In the genomic region with DNA sequence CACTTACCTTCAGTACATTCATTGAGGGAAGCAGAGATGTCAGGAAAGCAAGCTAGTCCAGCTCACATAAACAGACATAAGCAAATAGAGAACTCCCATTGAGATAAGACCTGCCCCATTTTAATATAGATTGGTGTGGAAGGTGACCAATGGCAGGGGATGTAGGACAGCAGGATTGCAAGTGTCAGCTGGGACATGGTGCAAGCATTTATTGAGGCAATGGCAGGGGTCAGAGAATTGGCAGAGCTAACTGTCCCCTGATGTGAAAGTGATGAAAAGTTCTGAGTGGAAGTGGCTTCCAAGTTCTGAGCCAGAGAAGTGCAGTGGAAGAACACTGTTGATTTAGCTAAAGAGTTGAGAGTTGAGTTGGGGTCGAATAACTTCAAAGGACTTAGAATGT, we compare ENCODE assay signal across 8 mouse cellular contexts. TPM values are rescaled to one million over a fixed set of nuclear protein-coding genes. Genes with fewer than 3 reads are reported as not detected.
DNase-seq lines count a peak whose midpoint lies in the region; ATAC-seq lines count a peak whose summit lies in the region.

A gene (minus strand): TSS at position 105 of the 400 bp plus-strand sequence.

- 90% methylated on average over 1 of the region's 1 CpGs for WGBS in neural tube, embryonic 11.5 days
- 71% methylated on average over 1 of the region's 1 CpGs for WGBS in embryonic facial prominence, embryonic 14.5 days
- WGBS in heart, embryonic 16.5 days = 72% methylated on average over 1 of the region's 1 CpGs
- WGBS in stomach, embryonic 15.5 days = 68% methylated on average over 1 of the region's 1 CpGs

- ATAC-seq in neural tube, embryonic 11.5 days (ENCODE audit: insufficient read depth, low FRiP score, low TSS enrichment) = no peak
- no peak for ATAC-seq in embryonic facial prominence, embryonic 14.5 days (ENCODE audit: low read depth)
- ATAC-seq in heart, embryonic 16.5 days (replicated peaks; ENCODE audit: extremely low read depth, insufficient read depth, low FRiP score) = no peak
- ATAC-seq in stomach, embryonic 15.5 days (ENCODE audit: insufficient read depth, low FRiP score, low read depth) = no peak

- H3K9me3 ChIP-seq in neural tube, embryonic 11.5 days (ENCODE audit: control insufficient read depth, low read length) = no peaks in the 10 kb centered on the region
- no peaks in the 10 kb centered on the region for H3K9me3 ChIP-seq in embryonic facial prominence, embryonic 14.5 days (ENCODE audit: control insufficient read depth, low read length)
- H3K9me3 ChIP-seq in heart, embryonic 16.5 days (replicated peaks; ENCODE audit: control insufficient read depth, low read length) = no peaks in the 10 kb centered on the region
- H3K9me3 ChIP-seq in stomach, embryonic 15.5 days = no peaks in the 10 kb centered on the region

- no peak within 1 kb of the TSS for H3K27ac ChIP-seq in neural tube, embryonic 11.5 days (ENCODE audit: low read depth, low read length)
- no peak within 1 kb of the TSS for H3K27ac ChIP-seq in embryonic facial prominence, embryonic 14.5 days (replicated peaks; ENCODE audit: low read depth, low read length)
- H3K27ac ChIP-seq in heart, embryonic 16.5 days (ENCODE audit: low read length) = no peak within 1 kb of the TSS
- H3K27ac ChIP-seq in stomach, embryonic 15.5 days = no peak within 1 kb of the TSS

- no peak within 1 kb of the TSS for H3K4me2 ChIP-seq in neural tube, embryonic 11.5 days (ENCODE audit: low read depth)
- no peak within 1 kb of the TSS for H3K4me2 ChIP-seq in embryonic facial prominence, embryonic 14.5 days (ENCODE audit: low read depth, low read length)
- H3K4me2 ChIP-seq in heart, embryonic 16.5 days (ENCODE audit: low read depth, low read length) = no peak within 1 kb of the TSS
- no peak within 1 kb of the TSS for H3K4me2 ChIP-seq in stomach, embryonic 15.5 days

- no peak within 1 kb of the TSS for H3K4me3 ChIP-seq in neural tube, embryonic 11.5 days (ENCODE audit: low read depth, low read length)
- H3K4me3 ChIP-seq in embryonic facial prominence, embryonic 14.5 days (ENCODE audit: low read depth, low read length) = no peak within 1 kb of the TSS
- no peak within 1 kb of the TSS for H3K4me3 ChIP-seq in heart, embryonic 16.5 days (ENCODE audit: low read length)
- H3K4me3 ChIP-seq in stomach, embryonic 15.5 days (replicated peaks) = no peak within 1 kb of the TSS

- H3K27me3 ChIP-seq in neural tube, embryonic 11.5 days (ENCODE audit: control insufficient read depth, insufficient read depth, low read length) = no peaks in the 10 kb centered on the region
- H3K27me3 ChIP-seq in embryonic facial prominence, embryonic 14.5 days (replicated peaks; ENCODE audit: control insufficient read depth, insufficient read depth, low read length) = no peaks in the 10 kb centered on the region
- no peaks in the 10 kb centered on the region for H3K27me3 ChIP-seq in heart, embryonic 16.5 days (ENCODE audit: control insufficient read depth, insufficient read depth, low read length)
- no peaks in the 10 kb centered on the region for H3K27me3 ChIP-seq in stomach, embryonic 15.5 days (replicated peaks)

- H3K9ac ChIP-seq in neural tube, embryonic 11.5 days (ENCODE audit: low read length) = no peak within 1 kb of the TSS
- H3K9ac ChIP-seq in embryonic facial prominence, embryonic 14.5 days (ENCODE audit: low read depth, low read length) = no peak within 1 kb of the TSS
- H3K9ac ChIP-seq in heart, embryonic 16.5 days (ENCODE audit: low read length) = no peak within 1 kb of the TSS
- H3K9ac ChIP-seq in stomach, embryonic 15.5 days = no peak within 1 kb of the TSS

- no peaks in the 10 kb centered on the region for H3K4me1 ChIP-seq in neural tube, embryonic 11.5 days (ENCODE audit: control insufficient read depth, insufficient read depth, low read length)
- H3K4me1 ChIP-seq in embryonic facial prominence, embryonic 14.5 days (ENCODE audit: control insufficient read depth, insufficient read depth, low read length) = 0 out of 2 replicates have a peak, but pooled peaks cover 5% of the 10 kb centered on the region
- H3K4me1 ChIP-seq in heart, embryonic 16.5 days (ENCODE audit: control insufficient read depth, insufficient read depth, low read length) = peaks cover 3% of the 10 kb centered on the region; the same call in 1 of the 2 replicates
- no peaks in the 10 kb centered on the region for H3K4me1 ChIP-seq in stomach, embryonic 15.5 days

- DNase-seq in neural tube, embryonic 11.5 days (ENCODE audit: low spot score) = no peak
- no peak for DNase-seq in neural tube, embryonic 10.5 days (ENCODE audit: extremely low spot score, low spot score)
- DNase-seq in embryonic facial prominence, embryonic 14.5 days (ENCODE audit: low spot score) = no peak
- DNase-seq in left cerebral cortex, postnatal 36 days (ENCODE audit: low spot score in 2 of 2) = no peak
- no peak for DNase-seq in spleen, adult 18-20 months
- no peak for DNase-seq in kidney, postnatal 4 days

- H3K36me3 ChIP-seq in neural tube, embryonic 11.5 days (ENCODE audit: control insufficient read depth, insufficient read depth, low read length) = no peaks in the 10 kb centered on the region
- H3K36me3 ChIP-seq in embryonic facial prominence, embryonic 14.5 days (ENCODE audit: control insufficient read depth, insufficient read depth, low read length) = no peaks in the 10 kb centered on the region
- H3K36me3 ChIP-seq in heart, embryonic 16.5 days (ENCODE audit: control insufficient read depth, insufficient read depth) = 0 out of 2 replicates have a peak, but pooled peaks cover 3% of the 10 kb centered on the region
- H3K36me3 ChIP-seq in stomach, embryonic 15.5 days = no peaks in the 10 kb centered on the region

- intact Hi-C loops in left cerebral cortex, postnatal 36 days (cut with DNase I) = no loop called here

RNA-seq across cellular contexts. Expression of the gene that starts here (rescaled TPM):
- polyA plus RNA-seq in neural tube, embryonic 11.5 days (2014; fragmentation: Nextera tagmentation; extraction: Ambion mirVana) = 17.4 and 20.5 TPM in 2 replicates
- polyA plus RNA-seq in embryonic facial prominence, embryonic 14.5 days (2014; fragmentation: Nextera tagmentation; extraction: Ambion mirVana) = 26.6 and 31.8 TPM in 2 replicates
- polyA plus RNA-seq in heart, embryonic 16.5 days (2015; fragmentation: Nextera tagmentation; extraction: Ambion mirVana) = 42.4 and 46.8 TPM in 2 replicates
- 10 to 100 TPM; 55.7 to 56.0 TPM for total RNA-seq in left cerebral cortex, postnatal 36 days (2021)
- 31.3 and 33.4 TPM in 2 replicates for polyA plus RNA-seq in stomach, embryonic 15.5 days (2015; fragmentation: Nextera tagmentation; extraction: Ambion mirVana)
